ENCODE assay signal across 11 mouse cellular contexts in genomic region chr6:8955817-8956529, GRCm38 (mm10). TPM values are rescaled to one million over a fixed set of nuclear protein-coding genes. Genes with fewer than 3 reads are reported as not detected.
DNase-seq lines count a peak whose midpoint lies in the region; ATAC-seq and TF ChIP-seq lines count a peak whose summit lies in the region.
"Had no signal": no experiment of that assay in that cellular context is flagged by ENCODE, and none has a peak within 500 bp of the region (broad histone marks: within the 10 kb centered on the region; RNA-seq: fewer than 3 reads in every experiment).

No protein-coding gene starts in this region.

- H3K4me3 ChIP-seq in ES-E14 (ENCODE audit: insufficient read depth in 1 of 2, low read depth in 1 of 2, low read length in 2 of 2, poor library complexity in 1 of 2, severe bottlenecking in 1 of 2): peak overlapping the region; percentile 51 to 55; a peak in 3 of 4 replicates
- H3K4me3 ChIP-seq in hindbrain, embryonic 11.5 days (ENCODE audit: low read depth, low read length): peak overlapping the region; percentile 23
- peak overlapping the region; percentile 32 for H3K4me3 ChIP-seq in midbrain, embryonic 16.5 days (ENCODE audit: low read depth, low read length)

- in situ Hi-C loops in ES-E14 (cut with MboI; ENCODE audit: low sequenced_read_pairs in 2 of 2, unreplicated experiment in 2 of 2): no loop called here

- H3K9ac ChIP-seq in ES-E14 (ENCODE audit: insufficient read depth, low read depth, low read length, poor library complexity, severe bottlenecking): no peak overlapping the region
- H3K9ac ChIP-seq in hindbrain, embryonic 11.5 days (ENCODE audit: low read depth, low read length): no peak overlapping the region
- peak overlapping the region; percentile 57 for H3K9ac ChIP-seq in midbrain, embryonic 16.5 days (ENCODE audit: low read depth, low read length)

- whole genome bisulfite sequencing in hindbrain, embryonic 11.5 days: 2% methylated on average over 35 of the region's 35 CpGs
- under 1% methylated on average over 35 of the region's 35 CpGs for WGBS in midbrain, embryonic 16.5 days

- TF ChIP-seq CTCF in brain, embryonic 14.5 days (IDR thresholded peaks at IDR 0.05; ENCODE audit: borderline replicate concordance, extremely low read depth, insufficient read depth, insufficient read length): no peak

- DNase-seq in ES-E14 (ENCODE audit: low read depth, low spot score): no peak
- DNase-seq in brain, embryonic 14.5 days (ENCODE audit: low read depth): peak; percentile 81
- DNase-seq in hindbrain, embryonic 11.5 days (ENCODE audit: low spot score): peak; percentile 53
- no peak for DNase-seq in MN1 (ENCODE audit: low spot score)
- DNase-seq in kidney, postnatal 14 days: no peak
- DNase-seq in heart, adult 8-10 months (ENCODE audit: low spot score): no peak
- DNase-seq: adrenal gland, postnatal 10 days had no signal

- no peaks in the 10 kb centered on the region for H3K36me3 ChIP-seq in ES-E14 (ENCODE audit: control insufficient read depth, insufficient read depth, low read length, poor library complexity, severe bottlenecking)
- no peaks in the 10 kb centered on the region for H3K36me3 ChIP-seq in hindbrain, embryonic 11.5 days (ENCODE audit: control insufficient read depth, insufficient read depth, low read length)
- no peaks in the 10 kb centered on the region for H3K36me3 ChIP-seq in midbrain, embryonic 16.5 days (ENCODE audit: control insufficient read depth, insufficient read depth, low read length)

- peaks cover 38% of the 10 kb centered on the region for H3K27me3 ChIP-seq in hindbrain, embryonic 11.5 days (ENCODE audit: control insufficient read depth, insufficient read depth, low read length)
- peaks cover 10% of the 10 kb centered on the region for H3K27me3 ChIP-seq in midbrain, embryonic 16.5 days (ENCODE audit: control insufficient read depth, insufficient read depth, low read depth, low read length)

- H3K4me1 ChIP-seq in ES-E14 (ENCODE audit: control insufficient read depth in 2 of 2, insufficient read depth in 2 of 2, low read length in 2 of 2, poor library complexity in 1 of 2): peaks cover 0 to 1% of the 10 kb centered on the region in 2 experiments; a peak in 1 of 4 replicates
- H3K4me1 ChIP-seq in hindbrain, embryonic 11.5 days (replicated peaks; ENCODE audit: control insufficient read depth, insufficient read depth, low read length): peaks cover 5% of the 10 kb centered on the region; the same call in 1 of the 2 replicates
- H3K4me1 ChIP-seq in midbrain, embryonic 16.5 days (ENCODE audit: control insufficient read depth, insufficient read depth, low read length): peaks cover 18% of the 10 kb centered on the region

- no peaks in the 10 kb centered on the region for H3K9me3 ChIP-seq in ES-E14 (ENCODE audit: control insufficient read depth, insufficient read depth, low read depth, low read length)
- H3K9me3 ChIP-seq in hindbrain, embryonic 11.5 days (ENCODE audit: control insufficient read depth, low read length): no peaks in the 10 kb centered on the region
- no peaks in the 10 kb centered on the region for H3K9me3 ChIP-seq in midbrain, embryonic 16.5 days (replicated peaks; ENCODE audit: control insufficient read depth, low read length, poor library complexity, severe bottlenecking)

- ATAC-seq in hindbrain, embryonic 11.5 days (ENCODE audit: low FRiP score): no peak
- no peak for ATAC-seq in midbrain, embryonic 16.5 days
- ATAC-seq in cerebellum, adult (ENCODE audit: insufficient number of reproducible peaks, low FRiP score, low TSS enrichment): no peak

- no peak for TF ChIP-seq POLR2A in brain, embryonic 14.5 days (IDR thresholded peaks at IDR 0.05; ENCODE audit: borderline replicate concordance, extremely low read depth, insufficient read depth, insufficient read length, poor library complexity, severe bottlenecking)

- H3K4me2 ChIP-seq in hindbrain, embryonic 11.5 days (replicated peaks; ENCODE audit: low read depth, low read length): peak overlapping the region; percentile 41
- H3K4me2 ChIP-seq in midbrain, embryonic 16.5 days (ENCODE audit: low read length): peak overlapping the region; percentile 64

- no peak overlapping the region for H3K27ac ChIP-seq in ES-E14 (ENCODE audit: insufficient read depth, low read depth, low read length, poor library complexity, severe bottlenecking)
- H3K27ac ChIP-seq in hindbrain, embryonic 11.5 days (ENCODE audit: low read depth, low read length): no peak overlapping the region
- H3K27ac ChIP-seq in midbrain, embryonic 16.5 days (ENCODE audit: low read length): peak overlapping the region; percentile 60; the same call in 1 of the 2 replicates

TF ChIP-seq in ES-E14, 5 proteins besides CTCF, POLR2A, EP300 and RAD21:
- TF ChIP-seq MAFK (IDR thresholded peaks at IDR 0.05; ENCODE audit: insufficient read depth, low read depth, low read length) (peak; percentile 26; the same call in 1 of the 2 replicates), CHD2 (IDR thresholded peaks at IDR 0.05; ENCODE audit: low read depth, low read length) (no peak)

RNA-seq across cellular contexts. Expression of gene Nxph1, which starts 7.7 kb away (rescaled TPM):
- total RNA-seq in ES-E14 (2012; rRNA removed): not detected in 2 replicates
- polyA plus RNA-seq in brain, embryonic 14.5 days (2012; rRNA removed): 32.0 and 42.6 TPM in 2 replicates
- 10.1 and 12.8 TPM in 2 replicates for polyA plus RNA-seq in hindbrain, embryonic 11.5 days (2014; fragmentation: Nextera tagmentation; extraction: Ambion mirVana)
- polyA plus RNA-seq in midbrain, embryonic 16.5 days (2015; fragmentation: Nextera tagmentation; extraction: Ambion mirVana): 82.4 and 92.6 TPM in 2 replicates
- total RNA-seq in heart, adult 8-10 months (2022): not detected
- total RNA-seq: hematopoietic stem cell, adult 5-6 weeks had no signal
- polyA plus RNA-seq: liver, adult 2 months had no signal

Comparison
In these comparisons a context has a peak if more than half of its experiments do, and no peak if none do; other contexts are left out.
1. DNase-seq: peak in brain, embryonic 14.5 days (single experiment) and hindbrain, embryonic 11.5 days (single experiment); none in ES-E14 (single experiment), MN1 (single experiment), kidney, postnatal 14 days (single experiment) and heart, adult 8-10 months (single experiment).
2. Peak in every context shown above with its lines, with median percentiles within 50 percentile points of each other: H3K4me3 ChIP-seq.